Mouse (Mus musculus) spleen, adult 2 months (tissue): ENCODE results near the gene Donson.
"Not testable (repeated sequence)": the region's sequence is repeated elsewhere in the genome, so short reads cannot be mapped to it uniquely, and the experiment has no call there.

Experiments
- CTCF ChIP-seq: fragments of 200-500 bp; IDR thresholded peaks from 2 replicates; pipeline ENCODE4 v1.5.1; 2011; ENCODE audit warnings: mild to moderate bottlenecking, inconsistent platforms; ENCODE audit not compliant: insufficient read depth, insufficient read length, insufficient replicate concordance; ENCODE audit errors: extremely low read depth
- POLR2A ChIP-seq: fragments of 200-500 bp; IDR thresholded peaks from 2 replicates; pipeline ENCODE4 v1.6.1; 2011; ENCODE audit warnings: low read depth, low read length, inconsistent platforms

DNA sequence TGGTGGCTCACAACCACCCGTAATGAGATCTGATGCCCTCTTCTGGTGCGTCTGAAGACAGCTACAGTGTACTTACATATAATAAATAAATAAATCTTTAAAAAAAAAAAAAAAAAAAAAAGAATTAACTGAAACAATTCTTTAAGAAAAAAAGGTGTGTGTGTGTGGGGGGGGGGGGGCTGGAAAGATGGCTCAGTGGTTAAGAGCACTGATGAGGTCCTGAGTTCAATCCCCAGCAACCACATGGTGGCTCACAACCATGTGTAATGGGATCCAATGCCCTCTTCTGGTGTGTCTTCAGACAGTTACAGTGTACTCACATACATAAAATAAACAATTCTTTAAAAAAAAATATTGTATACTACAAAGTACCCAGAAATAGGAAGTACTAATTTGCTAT, 43.1 kb downstream of the Donson start:
- TF ChIP-seq CTCF, POLR2A: not testable (repeated sequence)
